Mouse (Mus musculus) G1E (cell line): ENCODE measurements at regions not wholly inside any gene's neighbourhood (a gene's known extent, or its start where the extent isn't known, plus 50 kb on each side); places are given as distances from the start of the nearest gene placed in this dataset.

Experiments
- CTCF ChIP-seq: IDR thresholded peaks from 2 replicates; pipeline ENCODE4 v1.5.1; 2012; ENCODE audit warnings: low read depth, low read length, inconsistent platforms, mixed read lengths
- GATA1 ChIP-seq: IDR thresholded peaks from 2 replicates; pipeline ENCODE4 v1.6.1; 2012; ENCODE audit warnings: borderline replicate concordance, low read length, inconsistent platforms, mixed read lengths
- GATA2 ChIP-seq: IDR thresholded peaks from 2 replicates; pipeline ENCODE4 v1.6.1; 2012; ENCODE audit warnings: low read depth, low read length, inconsistent platforms, borderline replicate concordance
- TAL1 ChIP-seq: conservative IDR thresholded peaks from 2 replicates; pipeline ENCODE4 v1.6.1; 2012; ENCODE audit warnings: low read depth, low read length, inconsistent platforms, mixed read lengths

GRCm38 (mm10) chr1:75692781-75693180, 146.7 kb downstream of the Slc4a3 start:
- TF ChIP-seq CTCF: no peak
- TF ChIP-seq GATA2: no peak
- TF ChIP-seq TAL1: no peak
- TF ChIP-seq GATA1: no peak
